Mouse (Mus musculus) bone marrow, adult 2 months (tissue): ENCODE results near the gene App.

Experiments
- CTCF ChIP-seq: fragments of 200-500 bp; IDR thresholded peaks from 2 replicates; pipeline ENCODE4 v1.5.1; 2011; ENCODE audit warnings: low read length, control low read depth; ENCODE audit not compliant: control insufficient read depth, insufficient read depth
- POLR2A ChIP-seq: fragments of 200-500 bp; IDR thresholded peaks from 2 replicates; pipeline ENCODE4 v1.6.1; 2011; ENCODE audit warnings: low read depth, mild to moderate bottlenecking, control low read depth, low read length, borderline replicate concordance; ENCODE audit not compliant: control insufficient read depth

- TF ChIP-seq CTCF (no peak), POLR2A (no peak)
These were observed 126.3 kb downstream of the App start for GRCm38 (mm10) chr16:85047310-85047709.
